Mouse (Mus musculus) midbrain, postnatal 0 days (tissue): ENCODE data around the gene Nup93. TPM values are rescaled to one million over a fixed set of nuclear protein-coding genes. Genes with fewer than 3 reads are reported as not detected.
A peak's percentile ranks its signal among the peaks of the same experiment; 100 is the strongest.

ENCODE experiments used
- ATAC-seq: fragments of 200-750 bp; cut with Nextera tagmentation; 2 replicates; pipeline ENCODE4 v1.8.0; 2017; ENCODE audit warnings: moderate number of reproducible peaks, mild to moderate bottlenecking, moderate TSS enrichment, moderate library complexity; ENCODE audit not compliant: low FRiP score
- DNase-seq: peaks from one replicate; pipeline ENCODE4 v3.0.0-alpha.2; 2015; ENCODE audit warnings: low spot score
- H3K27ac ChIP-seq: fragments of 300-500 bp; sonication (generic); 2 replicates; pipeline ENCODE4 v1.5.1; 2014; ENCODE audit warnings: low read depth, mild to moderate bottlenecking, low read length, mixed read lengths
- H3K27me3 ChIP-seq: fragments of 300-500 bp; sonication (generic); 2 replicates; pipeline ENCODE4 v1.6.1; 2014; ENCODE audit warnings: low read length, control low read depth, mixed read lengths; ENCODE audit not compliant: insufficient read depth
- H3K36me3 ChIP-seq: fragments of 300-500 bp; sonication (generic); 2 replicates; pipeline ENCODE4 v1.6.1; 2014; ENCODE audit warnings: low read length, control low read depth, mixed read lengths; ENCODE audit not compliant: insufficient read depth
- H3K4me1 ChIP-seq: fragments of 300-500 bp; sonication (generic); 2 replicates; pipeline ENCODE4 v1.6.1; 2014; ENCODE audit warnings: mild to moderate bottlenecking, control low read depth, antibody characterized with exemption, low read length, mixed read lengths; ENCODE audit not compliant: insufficient read depth
- H3K4me2 ChIP-seq: fragments of 300-500 bp; sonication (generic); 2 replicates; pipeline ENCODE4 v1.6.1; 2014; ENCODE audit warnings: low read depth, mild to moderate bottlenecking, low read length, mixed read lengths; ENCODE audit not compliant: poor library complexity, severe bottlenecking
- H3K4me3 ChIP-seq: fragments of 300-500 bp; sonication (generic); 2 replicates; pipeline ENCODE4 v1.5.1; 2014; ENCODE audit warnings: low read depth, mild to moderate bottlenecking, low read length, moderate library complexity
- H3K9ac ChIP-seq: fragments of 300-500 bp; sonication (generic); replicated peaks from 2 replicates; pipeline ENCODE4 v1.6.1; 2014; ENCODE audit warnings: mild to moderate bottlenecking, low read length, moderate library complexity, mixed read lengths; ENCODE audit not compliant: poor library complexity, severe bottlenecking
- H3K9me3 ChIP-seq: fragments of 300-500 bp; sonication (generic); 2 replicates; pipeline ENCODE4 v1.6.1; 2016; ENCODE audit warnings: low read length, control low read depth
- CTCF ChIP-seq: IDR thresholded peaks from 2 replicates; pipeline ENCODE4 v1.5.1; 2016; ENCODE audit warnings: antibody characterized with exemption, mild to moderate bottlenecking
- WGBS: fragments of 180-500 bp; shearing (Covaris S2); extraction: QIAGEN DNeasy Blood & Tissue Kit; methylation state at CpG from one replicate; pipeline ENCODE4 v1.1.7; 2014; 5-methylcytosine and 5-hydroxymethylcytosine counted together
- polyA plus RNA-seq: library from polyadenylated mRNA; unstranded; fragments of >200 nt; fragmentation: Nextera tagmentation; extraction: Ambion mirVana; gene quantifications from 2 replicates; pipeline ENCODE4 v1.2.1, GENCODE M21; 2015
- total RNA-seq: library from RNA; depleted of rRNA; stranded (reverse); fragments of >200 nt; gene quantifications from 2 replicates; pipeline ENCODE4 v1.2.3, GENCODE M21; 2014

Nup93 gene
- total and polyA plus RNA-seq, 2 experiments from 2014 or later: 39.9 to 65.3 TPM

- ATAC-seq (no peak), DNase-seq (no peak)
- WGBS: 51% methylated on average over 4 of the region's 4 CpGs
- Histone ChIP-seq H3K27ac (no peak overlapping the region), H3K4me2 (no peak overlapping the region), H3K9ac (no peak overlapping the region), H3K27me3 (no peaks in the 10 kb centered on the region), H3K36me3 (peaks cover 43% of the 10 kb centered on the region), H3K4me3 (no peak overlapping the region), H3K4me1 (no peaks in the 10 kb centered on the region), H3K9me3 (no peaks in the 10 kb centered on the region)
- TF ChIP-seq CTCF: no peak
These were observed 107.7 kb downstream of the Nup93 start for GRCm38 (mm10) chr8:94322083-94322482.

GRCm38 (mm10) chr8:94323041-94323440 lies 108.7 kb downstream of the Nup93 start:
- no peak for ATAC-seq
- no peak for DNase-seq
- Histone ChIP-seq H3K27ac (no peak overlapping the region), H3K9ac (no peak overlapping the region), H3K9me3 (no peaks in the 10 kb centered on the region), H3K4me3 (no peak overlapping the region), H3K27me3 (no peaks in the 10 kb centered on the region), H3K4me2 (no peak overlapping the region), H3K36me3 (peaks cover 34% of the 10 kb centered on the region), H3K4me1 (no peaks in the 10 kb centered on the region)
- 86% methylated on average over 6 of the region's 6 CpGs for WGBS
- no peak for TF ChIP-seq CTCF

DNA sequence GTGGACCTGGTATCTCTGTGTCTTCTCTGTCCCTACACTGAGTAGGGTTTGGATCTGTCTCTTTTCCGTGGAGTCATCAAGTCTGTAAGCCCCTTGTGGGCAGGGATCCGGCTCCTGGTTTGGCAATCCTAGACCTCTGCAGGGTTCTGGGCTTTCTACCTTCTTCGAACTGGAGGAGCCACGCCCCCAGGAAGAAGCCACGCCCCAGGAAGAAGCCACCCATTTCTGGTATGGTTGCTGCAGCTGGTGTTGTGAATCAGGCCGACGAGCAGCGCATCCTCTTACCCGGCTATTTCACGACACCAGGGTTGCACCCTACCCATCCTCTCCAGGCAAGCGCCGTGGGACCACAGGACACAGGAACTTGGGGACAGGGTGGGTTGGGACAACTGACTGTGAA lies 109.7 kb downstream of the Nup93 start:
- no peak for TF ChIP-seq CTCF
- Histone ChIP-seq H3K4me1 (no peaks in the 10 kb centered on the region), H3K4me3 (no peak overlapping the region), H3K36me3 (peaks cover 26% of the 10 kb centered on the region), H3K9me3 (no peaks in the 10 kb centered on the region), H3K27me3 (no peaks in the 10 kb centered on the region), H3K4me2 (no peak overlapping the region), H3K27ac (no peak overlapping the region), H3K9ac (no peak overlapping the region)
- 61% methylated on average over 12 of the region's 12 CpGs for whole genome bisulfite sequencing
- DNase-seq: no peak
- no peak for ATAC-seq

DNA sequence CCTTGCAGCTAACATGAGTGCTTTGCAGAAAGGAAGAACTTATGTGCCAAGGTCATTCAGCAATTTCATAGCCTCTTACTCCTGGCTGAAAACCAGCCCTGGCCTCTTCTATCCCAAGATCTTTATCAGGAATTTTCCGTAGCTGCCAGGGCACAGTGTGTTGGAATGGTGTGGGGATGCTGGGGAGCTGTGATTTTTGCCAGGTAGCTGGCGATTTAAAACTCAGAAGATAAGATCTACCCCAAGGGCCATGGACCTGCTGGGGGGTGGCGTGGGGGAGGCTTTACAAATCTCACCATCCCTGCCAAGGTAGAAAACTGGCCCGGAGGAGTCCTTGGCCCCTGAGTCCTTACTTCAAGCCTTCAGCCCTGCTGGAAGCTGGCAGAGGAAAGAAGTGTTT lies 111.7 kb downstream of the Nup93 start:
- 81% methylated on average over 4 of the region's 4 CpGs for WGBS
- no peak overlapping the region for H3K4me3 ChIP-seq
- no peak overlapping the region for H3K9ac ChIP-seq
- H3K9me3 ChIP-seq: no peaks in the 10 kb centered on the region
- H3K4me1 ChIP-seq: no peaks in the 10 kb centered on the region
- H3K27me3 ChIP-seq: no peaks in the 10 kb centered on the region
- DNase-seq (no peak), ATAC-seq (no peak)
- peaks cover 11% of the 10 kb centered on the region for H3K36me3 ChIP-seq
- TF ChIP-seq CTCF: no peak
- no peak overlapping the region for H3K27ac ChIP-seq
- no peak overlapping the region for H3K4me2 ChIP-seq

- Histone ChIP-seq H3K27me3 (no peaks in the 10 kb centered on the region), H3K36me3 (no peaks in the 10 kb centered on the region; the same call in 1 of the 2 replicates), H3K9ac (no peak within 1 kb of the TSS), H3K4me2 (no peak within 1 kb of the TSS), H3K4me3 (no peak within 1 kb of the TSS), H3K27ac (no peak within 1 kb of the TSS), H3K4me1 (no peaks in the 10 kb centered on the region), H3K9me3 (no peaks in the 10 kb centered on the region)
- no peak for TF ChIP-seq CTCF
- DNase-seq: no peak
- ATAC-seq: no peak
- WGBS: 82% methylated on average over 21 of the region's 21 CpGs
These were observed 114.8 kb downstream of the Nup93 start, which contains the start of gene Slc12a3 for GRCm38 (mm10) chr8:94328932-94329728. TSS of gene Slc12a3 (plus strand) at chr8:94329201.

GRCm38 (mm10) chr8:94330733-94331132 lies 116.4 kb downstream of the Nup93 start:
- no peaks in the 10 kb centered on the region for H3K36me3 ChIP-seq
- TF ChIP-seq CTCF: peak; percentile 97
- no peak overlapping the region for H3K27ac ChIP-seq
- WGBS: 29% methylated on average over 4 of the region's 4 CpGs
- no peak overlapping the region for H3K4me3 ChIP-seq
- no peaks in the 10 kb centered on the region for H3K9me3 ChIP-seq
- ATAC-seq (peak; percentile 64), DNase-seq (peak; percentile 90)
- H3K27me3 ChIP-seq: no peaks in the 10 kb centered on the region
- H3K9ac ChIP-seq: no peak overlapping the region
- no peak overlapping the region for H3K4me2 ChIP-seq
- no peaks in the 10 kb centered on the region for H3K4me1 ChIP-seq
